Mouse (Mus musculus): Measurements from ENCODE around the gene Ric8b.

Gene Ric8b

GRCm38 (mm10) chr10:85044732-85045720 is 127.6 kb downstream of the Ric8b start:
- in situ Hi-C loops (cut with MboI; ENCODE audit: unreplicated experiment in 2 of 2): loop anchor here (5.0 to 25.0 kb wide), 4 partner anchors 210 to 1233 kb away; no protein-coding TSS in a partner anchor

GRCm38 (mm10) chr10:85046585-85046984 is 129.2 kb downstream of the Ric8b start:
- in situ Hi-C loops (cut with MboI; ENCODE audit: unreplicated experiment in 2 of 2): loop anchor here (5.0 to 25.0 kb wide), 4 partner anchors 212 to 1234 kb away; no protein-coding TSS in a partner anchor

- in situ Hi-C loops (cut with MboI; ENCODE audit: unreplicated experiment in 2 of 2): loop anchor here (5.0 to 25.0 kb wide), 4 partner anchors 213 to 1236 kb away; no protein-coding TSS in a partner anchor
Observed at GRCm38 (mm10) chr10:85048008-85048407, 130.6 kb downstream of the Ric8b start.

GRCm38 (mm10) chr10:85050668-85051208 is 133.3 kb downstream of the Ric8b start:
- in situ Hi-C loops (cut with MboI; ENCODE audit: unreplicated experiment in 2 of 2): loop anchor here in 1 of 2 experiments (5.0 kb wide), 1 partner anchor 533 kb away; no protein-coding TSS in a partner anchor

- in situ Hi-C loops (cut with MboI; ENCODE audit: unreplicated experiment in 2 of 2): loop anchor here in 1 of 2 experiments (5.0 kb wide), 1 partner anchor 535 kb away; no protein-coding TSS in a partner anchor
Observed at GRCm38 (mm10) chr10:85052451-85052850, 135.0 kb downstream of the Ric8b start.

- in situ Hi-C loops (cut with MboI; ENCODE audit: unreplicated experiment in 2 of 2): loop anchor here in 1 of 2 experiments (5.0 kb wide), 1 partner anchor 538 kb away; no protein-coding TSS in a partner anchor
Observed at GRCm38 (mm10) chr10:85054876-85055275, 137.5 kb downstream of the Ric8b start.

Data from v-Abl transformed pro-B cells (cell line).